ENCODE assay signal across 20 mouse cellular contexts in the genomic region with DNA sequence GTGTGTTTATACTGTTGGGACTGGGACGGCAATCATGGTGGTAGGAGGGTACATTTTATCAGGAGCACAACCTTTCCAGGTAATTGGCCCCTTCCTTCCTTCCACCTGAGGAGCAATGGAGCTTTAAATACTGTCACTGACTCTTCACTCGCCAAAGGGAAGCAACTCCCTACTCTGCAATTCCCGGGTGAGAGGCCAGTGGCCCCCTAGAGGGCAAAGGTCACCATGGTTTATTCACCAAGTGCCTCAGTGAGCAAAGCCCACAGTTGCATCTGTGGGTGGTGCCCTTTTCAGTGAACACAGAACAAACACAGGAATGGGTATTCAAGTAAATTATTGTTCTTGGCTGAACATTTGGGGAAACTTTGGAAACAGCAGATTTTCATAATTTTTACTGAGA.
DNase-seq lines count a peak whose midpoint lies in the region; ATAC-seq and TF ChIP-seq lines count a peak whose summit lies in the region.
"Had no signal": no experiment of that assay in that cellular context is flagged by ENCODE, and none has a peak within 500 bp of the region (broad histone marks: within the 10 kb centered on the region; RNA-seq: fewer than 3 reads in every experiment).

No protein-coding gene starts in this region.

- peak; percentile 24 to 28 for DNase-seq in kidney, postnatal 36 days
- peak; percentile 13 for DNase-seq in ES-CJ7 (ENCODE audit: low read depth, low spot score)
- DNase-seq in cerebellum, postnatal 36 days: no peak
- DNase-seq: adrenal gland, postnatal 14 days; cerebellum, adult 11-12 months; cerebellum, adult 9-10 months; cerebellum, postnatal 25 days; gastrocnemius, postnatal 14 days had no signal

- WGBS in intestine, embryonic 15.5 days: 9% methylated on average over 3 of the region's 3 CpGs
- 10% methylated on average over 3 of the region's 3 CpGs for WGBS in intestine, postnatal 0 days
- WGBS in kidney, embryonic 15.5 days: 10% methylated on average over 3 of the region's 3 CpGs
- 9% methylated on average over 3 of the region's 3 CpGs for WGBS in intestine, embryonic 16.5 days

- H3K27me3 ChIP-seq in intestine, embryonic 15.5 days (replicated peaks): no peaks in the 10 kb centered on the region
- no peaks in the 10 kb centered on the region for H3K27me3 ChIP-seq in intestine, postnatal 0 days (replicated peaks; ENCODE audit: control insufficient read depth, insufficient read depth, low read length)
- no peaks in the 10 kb centered on the region for H3K27me3 ChIP-seq in kidney, embryonic 15.5 days
- H3K27me3 ChIP-seq in intestine, embryonic 16.5 days (replicated peaks; ENCODE audit: control insufficient read depth, insufficient read depth, low read length): no peaks in the 10 kb centered on the region
- H3K27me3 ChIP-seq: embryonic facial prominence, embryonic 13.5 days; forebrain, embryonic 12.5 days; heart, embryonic 12.5 days; hindbrain, embryonic 12.5 days had no signal

- ATAC-seq in intestine, embryonic 15.5 days: peak; percentile 71
- no peak for ATAC-seq in intestine, postnatal 0 days
- ATAC-seq in kidney, embryonic 15.5 days (replicated peaks; ENCODE audit: low FRiP score): no peak
- peak; percentile 72 for ATAC-seq in intestine, embryonic 16.5 days
- ATAC-seq: activated CD4-positive, CD25-positive, alpha-beta regulatory T cell, adult 4 months; forebrain, embryonic 16.5 days; hindbrain, embryonic 16.5 days; inflammation-experienced regulatory T-cells, adult 6 months had no signal

- no peak overlapping the region for H3K9ac ChIP-seq in intestine, embryonic 15.5 days
- H3K9ac ChIP-seq in intestine, postnatal 0 days (ENCODE audit: low read depth, low read length): no peak overlapping the region
- no peak overlapping the region for H3K9ac ChIP-seq in kidney, embryonic 15.5 days
- no peak overlapping the region for H3K9ac ChIP-seq in intestine, embryonic 16.5 days (ENCODE audit: low read depth, low read length)
- H3K9ac ChIP-seq: embryonic facial prominence, embryonic 13.5 days; forebrain, embryonic 12.5 days; heart, embryonic 12.5 days; hindbrain, embryonic 12.5 days had no signal

- H3K4me1 ChIP-seq in intestine, embryonic 15.5 days (replicated peaks): peaks cover 2% of the 10 kb centered on the region; the same call in 1 of the 2 replicates
- H3K4me1 ChIP-seq in intestine, postnatal 0 days (replicated peaks; ENCODE audit: control insufficient read depth, insufficient read depth, low read length): 0 out of 2 replicates have a peak, but pooled peaks cover 5% of the 10 kb centered on the region
- peaks cover 7% of the 10 kb centered on the region; the same call in 1 of the 2 replicates for H3K4me1 ChIP-seq in kidney, embryonic 15.5 days
- H3K4me1 ChIP-seq in intestine, embryonic 16.5 days (ENCODE audit: control insufficient read depth, insufficient read depth, low read length): peaks cover 4% of the 10 kb centered on the region; the same call in 1 of the 2 replicates
- H3K4me1 ChIP-seq: embryonic facial prominence, embryonic 13.5 days; hindbrain, embryonic 12.5 days had no signal

- TF ChIP-seq CTCF in intestine, postnatal 0 days (IDR thresholded peaks at IDR 0.05; ENCODE audit: low read depth): no peak

- H3K4me3 ChIP-seq in intestine, embryonic 15.5 days (replicated peaks): no peak overlapping the region
- no peak overlapping the region for H3K4me3 ChIP-seq in intestine, postnatal 0 days (ENCODE audit: low read depth, low read length)
- no peak overlapping the region for H3K4me3 ChIP-seq in kidney, embryonic 15.5 days (replicated peaks)
- no peak overlapping the region for H3K4me3 ChIP-seq in intestine, embryonic 16.5 days (ENCODE audit: low read length)
- H3K4me3 ChIP-seq: embryonic facial prominence, embryonic 13.5 days; forebrain, embryonic 12.5 days; heart, embryonic 12.5 days; hindbrain, embryonic 12.5 days had no signal

- H3K36me3 ChIP-seq in intestine, embryonic 15.5 days: no peaks in the 10 kb centered on the region
- H3K36me3 ChIP-seq in intestine, postnatal 0 days (ENCODE audit: control insufficient read depth, insufficient read depth): no peaks in the 10 kb centered on the region
- H3K36me3 ChIP-seq in kidney, embryonic 15.5 days: no peaks in the 10 kb centered on the region
- H3K36me3 ChIP-seq in intestine, embryonic 16.5 days (ENCODE audit: control insufficient read depth, insufficient read depth, low read length): no peaks in the 10 kb centered on the region
- H3K36me3 ChIP-seq: embryonic facial prominence, embryonic 13.5 days; forebrain, embryonic 12.5 days; heart, embryonic 12.5 days; hindbrain, embryonic 12.5 days had no signal

- H3K4me2 ChIP-seq in intestine, embryonic 15.5 days (replicated peaks): no peak overlapping the region
- no peak overlapping the region for H3K4me2 ChIP-seq in intestine, postnatal 0 days (replicated peaks; ENCODE audit: low read depth)
- H3K4me2 ChIP-seq in kidney, embryonic 15.5 days: no peak overlapping the region
- H3K4me2 ChIP-seq in intestine, embryonic 16.5 days (ENCODE audit: low read depth, low read length): no peak overlapping the region
- H3K4me2 ChIP-seq: embryonic facial prominence, embryonic 13.5 days; forebrain, embryonic 12.5 days; heart, embryonic 12.5 days; hindbrain, embryonic 12.5 days had no signal

- no peak overlapping the region for H3K27ac ChIP-seq in intestine, embryonic 15.5 days
- no peak overlapping the region for H3K27ac ChIP-seq in intestine, postnatal 0 days (ENCODE audit: low read depth, low read length)
- no peak overlapping the region for H3K27ac ChIP-seq in kidney, embryonic 15.5 days
- H3K27ac ChIP-seq in intestine, embryonic 16.5 days (ENCODE audit: low read length): no peak overlapping the region
- H3K27ac ChIP-seq: embryonic facial prominence, embryonic 13.5 days; forebrain, embryonic 12.5 days; hindbrain, embryonic 12.5 days had no signal

- H3K9me3 ChIP-seq in intestine, embryonic 15.5 days: no peaks in the 10 kb centered on the region
- H3K9me3 ChIP-seq in intestine, postnatal 0 days (ENCODE audit: control insufficient read depth): no peaks in the 10 kb centered on the region
- H3K9me3 ChIP-seq in kidney, embryonic 15.5 days (replicated peaks): no peaks in the 10 kb centered on the region
- H3K9me3 ChIP-seq in intestine, embryonic 16.5 days (ENCODE audit: control insufficient read depth, low read length): no peaks in the 10 kb centered on the region
- H3K9me3 ChIP-seq: embryonic facial prominence, embryonic 13.5 days; forebrain, embryonic 12.5 days; heart, embryonic 12.5 days; hindbrain, embryonic 12.5 days had no signal

Comparison
In these comparisons a context has a peak if more than half of its experiments do, and no peak if none do; other contexts are left out.
1. ATAC-seq: peak in intestine, embryonic 15.5 days (single experiment) and intestine, embryonic 16.5 days (single experiment); none in intestine, postnatal 0 days (single experiment) and kidney, embryonic 15.5 days (single experiment).
2. DNase-seq: peak in kidney, postnatal 36 days (2 of 2) and ES-CJ7 (single experiment); none in cerebellum, postnatal 36 days (0 of 2).